Mouse (Mus musculus) left cerebral cortex, adult 9 months (tissue): Measurements from ENCODE around the gene Gpx5.
"Not testable (repeated sequence)": the region's sequence is repeated elsewhere in the genome, so short reads cannot be mapped to it uniquely, and the experiment has no call there.

ENCODE experiments used
- DNase-seq, 2 experiments: peaks; one replicate each; pipeline ENCODE4 v3.0.0; 2022; ENCODE audit warnings: low spot score in 2 of 2

Gene Gpx5

GRCm38 (mm10) chr13:21265736-21266135 lies 26.8 kb downstream of the Gpx5 start:
- no peak for DNase-seq

GRCm38 (mm10) chr13:21264366-21264765 lies 28.2 kb downstream of the Gpx5 start:
- peak in 1 of 2 experiments; percentile 47 for DNase-seq

GRCm38 (mm10) chr13:21263910-21264309 lies 28.6 kb downstream of the Gpx5 start:
- DNase-seq, result no peak

GRCm38 (mm10) chr13:21262787-21263461 lies 29.6 kb downstream of the Gpx5 start:
- no peak for DNase-seq

- DNase-seq, result no peak
These were observed 32.2 kb downstream of the Gpx5 start for GRCm38 (mm10) chr13:21260289-21260688.

GRCm38 (mm10) chr13:21259677-21260113 lies 32.8 kb downstream of the Gpx5 start:
- DNase-seq, result peak in 1 of 2 experiments; percentile 68

- peak in 1 of 2 experiments; percentile 30 for DNase-seq
These were observed 33.3 kb downstream of the Gpx5 start for GRCm38 (mm10) chr13:21259171-21259631.

- no peak for DNase-seq
These were observed 34.0 kb downstream of the Gpx5 start for GRCm38 (mm10) chr13:21258524-21258923.

- peak in 1 of 2 experiments; percentile 56 for DNase-seq
These were observed 38.5 kb downstream of the Gpx5 start for GRCm38 (mm10) chr13:21253986-21254385.

GRCm38 (mm10) chr13:21253569-21253968 lies 39.0 kb downstream of the Gpx5 start:
- DNase-seq, result no peak

- no peak for DNase-seq
These were observed 39.5 kb downstream of the Gpx5 start for GRCm38 (mm10) chr13:21253040-21253439.

- DNase-seq, result no peak
These were observed 42.4 kb downstream of the Gpx5 start for GRCm38 (mm10) chr13:21250074-21250681.

- DNase-seq, result peak in 1 of 2 experiments; percentile 28
These were observed 43.5 kb downstream of the Gpx5 start for GRCm38 (mm10) chr13:21249022-21249421.

GRCm38 (mm10) chr13:21246276-21246675 lies 46.3 kb downstream of the Gpx5 start:
- DNase-seq, result no peak

GRCm38 (mm10) chr13:21244967-21245366 lies 47.6 kb downstream of the Gpx5 start:
- not testable (repeated sequence) for DNase-seq

GRCm38 (mm10) chr13:21244089-21244488 lies 48.4 kb downstream of the Gpx5 start:
- DNase-seq, result no peak

GRCm38 (mm10) chr13:21243196-21243595 lies 49.3 kb downstream of the Gpx5 start:
- no peak for DNase-seq

GRCm38 (mm10) chr13:21242408-21243125 lies 50.0 kb downstream of the Gpx5 start:
- no peak for DNase-seq

GRCm38 (mm10) chr13:21240788-21241187 lies 51.7 kb downstream of the Gpx5 start:
- peak in 1 of 2 experiments; percentile 27 for DNase-seq

- DNase-seq, result no peak
These were observed 55.4 kb downstream of the Gpx5 start for GRCm38 (mm10) chr13:21237161-21237560.

- DNase-seq, result no peak
These were observed 55.8 kb downstream of the Gpx5 start for GRCm38 (mm10) chr13:21236714-21237113.
